Mouse (Mus musculus): ENCODE data around the gene Jaml.

The Jaml gene

GRCm38 (mm10) chr9:45079011-45079410 lies at the start of gene Jaml:
Gene Jaml, plus strand, starts transcription at chr9:45079183.
- in situ Hi-C loops (cut with MboI; ENCODE audit: unreplicated experiment in 2 of 2) = no loop called here

GRCm38 (mm10) chr9:45030341-45030740 lies 48.6 kb upstream of the Jaml start:
- in situ Hi-C loops (cut with MboI; ENCODE audit: unreplicated experiment in 2 of 2) = loop anchor here in 1 of 2 experiments (25.0 kb wide), 1 partner anchor 257 kb away; no protein-coding TSS in a partner anchor

DNA sequence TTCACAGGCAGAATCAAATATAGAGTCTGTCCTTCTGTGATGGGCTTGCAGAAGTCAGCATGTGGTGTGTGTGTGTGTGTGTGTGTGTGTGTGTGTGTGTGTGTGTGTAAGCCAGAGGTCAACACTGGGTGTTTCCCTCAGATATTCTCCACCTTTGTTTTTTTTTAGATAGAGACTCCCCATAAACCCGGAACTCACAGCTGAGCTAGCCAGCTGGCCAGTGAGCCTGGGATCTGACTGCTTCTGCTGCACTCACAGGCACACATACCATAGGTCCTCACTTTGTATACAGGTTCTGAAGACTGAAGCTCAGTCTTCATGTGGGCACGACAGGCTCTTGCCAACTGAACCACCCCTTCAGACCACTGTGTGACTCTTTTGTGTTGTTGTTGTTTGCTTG lies 46.7 kb upstream of the Jaml start:
- in situ Hi-C loops (cut with MboI; ENCODE audit: unreplicated experiment in 2 of 2) = loop anchor here in 1 of 2 experiments (25.0 kb wide), 1 partner anchor 255 kb away; no protein-coding TSS in a partner anchor

DNA sequence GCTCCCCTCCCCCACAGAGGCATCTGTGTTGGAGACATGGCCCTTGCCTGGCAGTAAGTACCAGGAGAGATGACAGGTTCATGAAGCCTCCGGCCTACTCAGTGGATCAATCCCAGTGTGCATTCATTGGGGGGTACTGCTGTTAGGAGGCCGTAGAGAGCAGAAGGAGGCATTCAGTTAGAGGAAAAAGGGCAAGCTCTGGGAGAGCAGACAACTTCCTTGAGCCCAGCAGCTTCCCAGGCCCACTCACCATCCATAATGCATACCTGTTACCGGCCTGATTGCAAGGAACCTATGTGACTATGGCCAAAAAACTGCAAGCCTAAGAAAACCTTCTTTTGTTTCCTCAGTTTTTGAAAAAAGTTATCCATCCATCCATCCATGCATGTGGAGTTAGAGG lies 44.5 kb upstream of the Jaml start:
- in situ Hi-C loops (cut with MboI; ENCODE audit: unreplicated experiment in 2 of 2) = loop anchor here in 1 of 2 experiments (25.0 kb wide), 1 partner anchor 253 kb away; no protein-coding TSS in a partner anchor

DNA sequence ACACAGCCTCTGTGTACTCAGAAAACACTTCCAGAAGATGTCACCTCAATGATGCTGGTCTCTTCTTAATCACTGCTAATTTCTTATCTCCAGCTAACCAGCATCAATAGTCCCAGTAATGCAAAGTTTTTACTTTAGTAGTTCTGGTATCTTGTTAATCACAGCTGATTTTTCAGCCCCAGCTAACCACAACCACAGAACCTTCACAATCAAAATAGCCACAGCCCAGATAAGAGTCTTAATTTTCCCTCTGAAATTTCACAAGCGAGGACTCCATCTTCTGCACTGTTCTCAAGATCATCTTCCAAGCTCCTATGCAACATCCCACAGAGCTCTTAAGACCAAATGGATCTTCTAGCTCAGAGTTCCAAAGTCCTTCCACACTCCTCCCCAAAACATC lies 41.2 kb upstream of the Jaml start:
- in situ Hi-C loops (cut with MboI; ENCODE audit: unreplicated experiment in 2 of 2) = loop anchor here in 1 of 2 experiments (25.0 kb wide), 1 partner anchor 249 kb away; no protein-coding TSS in a partner anchor

GRCm38 (mm10) chr9:45039499-45039898 lies 39.5 kb upstream of the Jaml start, which contains the start of gene Mpzl2:
Gene Mpzl2, plus strand, starts transcription at chr9:45039799.
- in situ Hi-C loops (cut with MboI; ENCODE audit: unreplicated experiment in 2 of 2) = loop anchor here in 1 of 2 experiments (25.0 kb wide), 1 partner anchor 248 kb away; no protein-coding TSS in a partner anchor

- in situ Hi-C loops (cut with MboI; ENCODE audit: unreplicated experiment in 2 of 2) = loop anchor here in 1 of 2 experiments (25.0 kb wide), 1 partner anchor 247 kb away; no protein-coding TSS in a partner anchor
These were observed 38.7 kb upstream of the Jaml start for GRCm38 (mm10) chr9:45040066-45040845.

DNA sequence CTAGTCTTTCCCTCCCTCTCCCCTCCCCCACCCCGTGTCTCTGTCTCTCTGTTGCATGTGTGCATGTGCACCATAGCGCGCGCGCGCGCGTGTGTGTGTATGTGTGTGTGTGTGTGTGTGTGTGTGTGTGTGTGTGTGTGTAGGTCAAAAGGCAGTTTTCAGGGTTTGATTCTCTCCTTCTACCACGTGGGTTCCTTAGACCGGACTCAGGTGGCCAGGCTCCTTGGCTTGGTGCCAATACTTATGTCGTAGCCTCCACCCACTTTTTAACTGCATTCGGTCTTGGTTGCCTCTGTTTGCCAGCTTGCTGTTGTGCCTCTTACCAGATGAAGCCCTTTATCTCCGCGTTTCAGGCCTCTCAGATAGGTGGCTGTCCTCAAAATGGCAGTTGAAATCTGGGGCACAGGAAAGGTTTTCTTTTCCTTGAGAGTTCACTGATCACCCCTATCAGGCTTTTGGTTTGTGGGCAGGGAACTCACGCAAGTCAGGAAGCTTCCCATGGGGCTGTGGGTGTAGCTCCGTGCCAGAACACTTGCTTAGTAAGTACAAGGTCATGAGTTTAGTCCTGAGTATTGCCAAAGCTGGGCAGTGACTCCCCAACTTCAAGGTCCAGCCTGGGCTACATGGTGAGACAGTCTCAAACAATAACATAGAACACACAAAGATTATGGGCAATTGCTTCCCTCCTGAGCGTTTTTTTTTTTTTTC lies 37.7 kb upstream of the Jaml start:
- in situ Hi-C loops (cut with MboI; ENCODE audit: unreplicated experiment in 2 of 2) = loop anchor here in 1 of 2 experiments (25.0 kb wide), 1 partner anchor 246 kb away; no protein-coding TSS in a partner anchor

- in situ Hi-C loops (cut with MboI; ENCODE audit: unreplicated experiment in 2 of 2) = loop anchor here in 1 of 2 experiments (25.0 kb wide), 1 partner anchor 245 kb away; no protein-coding TSS in a partner anchor
These were observed 36.8 kb upstream of the Jaml start for GRCm38 (mm10) chr9:45042056-45042720.

- in situ Hi-C loops (cut with MboI; ENCODE audit: unreplicated experiment in 2 of 2) = loop anchor here in 1 of 2 experiments (25.0 kb wide), 1 partner anchor 244 kb away; no protein-coding TSS in a partner anchor
These were observed 36.0 kb upstream of the Jaml start for GRCm38 (mm10) chr9:45042947-45043346.

GRCm38 (mm10) chr9:45046973-45047372 lies 32.0 kb upstream of the Jaml start:
- in situ Hi-C loops (cut with MboI; ENCODE audit: unreplicated experiment in 2 of 2) = loop anchor here in 1 of 2 experiments (25.0 kb wide), 1 partner anchor 240 kb away; no protein-coding TSS in a partner anchor

- in situ Hi-C loops (cut with MboI; ENCODE audit: unreplicated experiment in 2 of 2) = loop anchor here in 1 of 2 experiments (25.0 kb wide), 1 partner anchor 239 kb away; no protein-coding TSS in a partner anchor
These were observed 30.5 kb upstream of the Jaml start for GRCm38 (mm10) chr9:45048511-45048910.

DNA sequence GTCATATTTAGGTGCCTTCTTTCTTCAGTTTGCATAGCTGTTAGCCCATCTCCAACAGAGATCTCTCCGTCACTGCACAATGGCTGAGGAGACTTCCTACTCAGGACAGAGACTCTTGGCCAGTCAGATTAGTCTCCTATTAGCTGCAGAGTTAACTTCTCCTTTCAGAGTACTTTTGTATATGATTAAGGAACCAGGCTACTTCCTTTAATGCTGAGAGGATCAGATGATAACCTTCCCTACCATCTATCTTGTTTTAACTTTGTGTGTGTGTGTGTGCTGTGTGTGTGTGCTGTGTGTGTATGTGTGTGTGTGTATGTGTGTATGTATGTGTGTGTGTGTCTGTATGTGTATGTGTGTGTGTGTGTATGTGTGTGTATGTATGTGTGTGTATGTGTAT lies 29.3 kb upstream of the Jaml start:
- in situ Hi-C loops (cut with MboI; ENCODE audit: unreplicated experiment in 2 of 2) = loop anchor here in 1 of 2 experiments (10.0 to 25.0 kb wide), 2 partner anchors 65 to 238 kb away; partner anchors contain the start of gene Scn2b

GRCm38 (mm10) chr9:45050301-45050700 lies 28.7 kb upstream of the Jaml start:
- in situ Hi-C loops (cut with MboI; ENCODE audit: unreplicated experiment in 2 of 2) = loop anchor here in 1 of 2 experiments (10.0 kb wide), 1 partner anchor 64 kb away; the partner anchor contains the start of gene Scn2b

GRCm38 (mm10) chr9:45055082-45055713 lies 23.8 kb upstream of the Jaml start, which contains the start of gene Mpzl3:
Gene Mpzl3, plus strand, starts transcription at chr9:45055186.
- in situ Hi-C loops (cut with MboI; ENCODE audit: unreplicated experiment in 2 of 2) = loop anchor here (5.0 to 10.0 kb wide), 2 partner anchors 60 to 62 kb away; partner anchors contain the start of gene Scn2b (in 2 of the 2)

GRCm38 (mm10) chr9:45058304-45058940 lies 20.6 kb upstream of the Jaml start:
- in situ Hi-C loops (cut with MboI; ENCODE audit: unreplicated experiment in 2 of 2) = loop anchor here (5.0 to 10.0 kb wide), 2 partner anchors 56 to 59 kb away; partner anchors contain the start of gene Scn2b (in 2 of the 2)

DNA sequence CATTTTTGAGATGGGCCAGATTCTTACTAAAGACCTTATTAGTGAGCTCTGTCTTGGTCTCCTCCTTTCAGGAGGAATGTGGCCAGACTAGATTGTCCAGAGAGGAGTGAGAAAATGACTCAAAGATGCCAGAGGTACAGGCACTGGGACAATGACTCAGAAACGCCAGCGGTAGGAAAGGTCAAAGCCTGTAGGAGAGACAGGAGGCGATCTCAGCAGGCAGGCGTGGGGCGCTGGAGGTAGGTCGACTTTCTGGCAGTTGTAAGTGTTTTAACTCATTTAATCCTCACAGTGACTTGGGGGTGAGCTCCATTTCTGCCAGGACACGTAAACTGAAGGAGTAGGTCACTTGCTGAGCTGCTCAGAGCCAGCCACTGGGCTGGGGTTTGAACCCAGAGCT lies 18.8 kb upstream of the Jaml start:
- in situ Hi-C loops (cut with MboI; ENCODE audit: unreplicated experiment in 2 of 2) = no loop called here

GRCm38 (mm10) chr9:45062677-45063076 lies 16.3 kb upstream of the Jaml start:
- in situ Hi-C loops (cut with MboI; ENCODE audit: unreplicated experiment in 2 of 2) = no loop called here

- in situ Hi-C loops (cut with MboI; ENCODE audit: unreplicated experiment in 2 of 2) = no loop called here
These were observed 14.6 kb upstream of the Jaml start for GRCm38 (mm10) chr9:45064421-45064820.
